Mouse (Mus musculus): ENCODE data around the gene Cse1l.

Gene Cse1l

GRCm38 (mm10) chr2:166977490-166977889, 71.7 kb downstream of the Cse1l start:
- no peak for DNase-seq

- DNase-seq = no peak
Observed at GRCm38 (mm10) chr2:166980161-166980560, 74.3 kb downstream of the Cse1l start.

- DNase-seq = no peak
Observed at GRCm38 (mm10) chr2:166983351-166983894, 77.6 kb downstream of the Cse1l start.

GRCm38 (mm10) chr2:166990861-166991260, 85.0 kb downstream of the Cse1l start:
- no peak for DNase-seq

- DNase-seq = no peak
Observed at GRCm38 (mm10) chr2:166991945-166992344, 86.1 kb downstream of the Cse1l start.

- DNase-seq = peak; percentile 29
Observed at GRCm38 (mm10) chr2:166995021-166995795, 89.4 kb downstream of the Cse1l start.

Data from cerebellum, adult 8-10 months (tissue).